Mouse (Mus musculus) CH12.LX (cell line): ENCODE measurements around the gene E130218I03Rik.

Source experiments
- CTCF ChIP-seq, 2 experiments: IDR thresholded peaks in 1 of 2; conservative IDR thresholded peaks in 1 of 2; 2 replicates each; pipeline ENCODE4 v1.5.1; 2011 to 2012; ENCODE audit warnings: low read depth in 2 of 2, low read length in 2 of 2, improper control_type of control experiment in 1 of 2, inconsistent platforms in 1 of 2, mild to moderate bottlenecking in 1 of 2, moderate library complexity in 1 of 2
- E2F4 ChIP-seq: IDR thresholded peaks from 2 replicates; pipeline ENCODE4 v1.6.1; 2011; ENCODE audit warnings: low read depth, low read length, improper control_type of control experiment; ENCODE audit not compliant: insufficient replicate concordance
- POLR2A ChIP-seq: IDR thresholded peaks from 2 replicates; pipeline ENCODE4 v1.6.1; 2011; ENCODE audit warnings: low read depth, mild to moderate bottlenecking, improper control_type of control experiment, low read length

DNA sequence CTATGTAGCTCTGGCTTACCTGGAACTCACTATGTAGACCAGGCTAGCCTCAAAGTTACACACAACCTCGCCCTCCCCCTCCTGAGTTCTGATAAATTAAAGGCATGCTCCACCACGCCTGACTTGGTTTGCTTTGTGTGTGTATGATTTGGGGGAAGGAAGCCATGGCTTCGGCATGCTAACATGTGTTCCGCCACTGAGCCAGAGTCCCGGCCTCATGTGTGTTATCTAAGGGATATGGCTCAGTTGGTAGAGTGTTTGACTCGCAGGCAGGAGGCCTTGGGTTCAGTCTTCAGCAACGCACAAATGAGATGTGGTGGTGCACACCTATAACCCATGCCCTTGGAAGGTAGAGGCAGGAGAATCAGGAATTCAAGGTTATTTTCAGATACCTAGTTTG is 28.5 kb downstream of the E130218I03Rik start:
- TF ChIP-seq CTCF (conservative IDR thresholded peaks at IDR 0.05 in 1 of 2, IDR thresholded peaks at IDR 0.05 in 1 of 2; ENCODE audit: low read depth in 2 of 2, low read length in 2 of 2) (no peak), E2F4 (no peak), POLR2A (no peak)
